Mouse (Mus musculus): ENCODE results near the gene Rtp3. TPM values are rescaled to one million over a fixed set of nuclear protein-coding genes. Genes with fewer than 3 reads are reported as not detected.

The Rtp3 gene
- polyA plus RNA-seq, 1 experiment from 2014 or later: not detected

DNA sequence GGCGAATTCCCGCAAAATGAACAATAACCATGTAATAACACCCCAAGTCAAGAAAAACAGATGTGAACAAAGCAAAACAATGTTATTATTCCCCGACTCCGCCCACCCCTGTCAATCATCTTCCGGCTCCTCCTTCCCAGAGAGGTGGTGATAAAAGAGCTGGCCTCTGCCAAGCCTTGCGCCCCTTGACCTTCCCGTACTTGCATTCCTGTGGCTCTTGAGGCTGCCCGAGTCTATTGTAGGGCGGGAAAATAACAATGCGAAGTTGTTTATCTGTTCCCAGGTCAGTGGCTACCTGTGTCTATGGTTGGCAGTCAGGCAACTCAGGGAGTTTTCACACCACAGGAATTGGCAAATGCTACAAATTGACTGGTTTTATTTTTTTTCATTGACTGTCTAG lies 9.5 kb upstream of the Rtp3 start:
- 67% methylated on average over 10 of the region's 10 CpGs for WGBS
- no peak for ATAC-seq (ENCODE audit: insufficient number of reproducible peaks, low FRiP score, low TSS enrichment, low read depth)

DNA sequence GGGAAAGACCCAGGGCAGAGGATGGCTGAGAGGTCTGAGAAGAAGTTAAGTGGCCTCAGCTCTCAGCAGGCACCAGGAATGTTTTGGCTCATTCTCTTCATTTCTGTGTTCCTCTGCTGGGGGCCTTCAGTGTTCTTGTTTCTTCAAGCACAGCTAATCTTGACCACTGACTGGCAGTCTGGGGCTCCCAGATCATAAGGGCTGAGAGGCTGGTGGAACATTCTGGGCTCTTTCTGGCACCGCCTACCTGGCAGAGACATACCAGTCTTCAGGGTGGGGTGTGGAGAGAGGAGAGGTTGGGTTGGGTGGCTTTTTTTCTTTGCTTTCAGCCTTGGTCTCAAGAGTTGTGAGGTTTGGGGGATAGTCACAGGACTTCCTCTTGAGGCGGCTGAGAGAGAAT lies 8.7 kb upstream of the Rtp3 start:
- no peak overlapping the region for H3K27ac ChIP-seq (replicated peaks)
- H3K4me2 ChIP-seq (replicated peaks): no peak overlapping the region
- H3K9ac ChIP-seq: no peak overlapping the region
- ATAC-seq (ENCODE audit: insufficient number of reproducible peaks, low FRiP score, low TSS enrichment, low read depth): no peak
- no peaks in the 10 kb centered on the region for H3K9me3 ChIP-seq (replicated peaks)
- WGBS: 86% methylated on average over 2 of the region's 2 CpGs
- H3K4me3 ChIP-seq (replicated peaks): no peak overlapping the region
- no peaks in the 10 kb centered on the region for H3K36me3 ChIP-seq
- no peaks in the 10 kb centered on the region for H3K4me1 ChIP-seq
- H3K27me3 ChIP-seq: no peaks in the 10 kb centered on the region

More for the DNA sequence above, 9.5 kb upstream of the Rtp3 start:
- H3K36me3 ChIP-seq: no peaks in the 10 kb centered on the region
- no peak overlapping the region for H3K4me2 ChIP-seq (replicated peaks)
- H3K9ac ChIP-seq: no peak overlapping the region
- H3K27me3 ChIP-seq: no peaks in the 10 kb centered on the region
- H3K9me3 ChIP-seq (replicated peaks): no peaks in the 10 kb centered on the region
- H3K27ac ChIP-seq (replicated peaks): no peak overlapping the region
- H3K4me1 ChIP-seq: no peaks in the 10 kb centered on the region
- H3K4me3 ChIP-seq (replicated peaks): no peak overlapping the region

GRCm38 (mm10) chr9:110997245-110997644 lies 6.9 kb upstream of the Rtp3 start:
- Histone ChIP-seq H3K4me2 (replicated peaks) (no peak overlapping the region), H3K27me3 (no peaks in the 10 kb centered on the region), H3K4me1 (no peaks in the 10 kb centered on the region), H3K9ac (no peak overlapping the region), H3K36me3 (no peaks in the 10 kb centered on the region), H3K9me3 (replicated peaks) (no peaks in the 10 kb centered on the region), H3K27ac (replicated peaks) (no peak overlapping the region), H3K4me3 (replicated peaks) (no peak overlapping the region)
- 6% methylated on average over 5 of the region's 5 CpGs for WGBS
- no peak for ATAC-seq (ENCODE audit: insufficient number of reproducible peaks, low FRiP score, low TSS enrichment, low read depth)

- Histone ChIP-seq H3K4me2 (replicated peaks) (peak overlapping the region; percentile 52), H3K9me3 (replicated peaks) (no peaks in the 10 kb centered on the region), H3K36me3 (no peaks in the 10 kb centered on the region), H3K9ac (no peak overlapping the region), H3K4me3 (replicated peaks) (peak overlapping the region; percentile 45), H3K27me3 (no peaks in the 10 kb centered on the region), H3K27ac (replicated peaks) (no peak overlapping the region), H3K4me1 (no peaks in the 10 kb centered on the region)
- WGBS: 8% methylated on average over 13 of the region's 13 CpGs
- ATAC-seq (ENCODE audit: insufficient number of reproducible peaks, low FRiP score, low TSS enrichment, low read depth): peak; percentile 78
Measured at GRCm38 (mm10) chr9:110994716-110995172, 4.4 kb upstream of the Rtp3 start.

- Histone ChIP-seq H3K4me1 (no peaks in the 10 kb centered on the region), H3K4me2 (replicated peaks) (no peak overlapping the region), H3K9ac (no peak overlapping the region), H3K27me3 (no peaks in the 10 kb centered on the region), H3K36me3 (no peaks in the 10 kb centered on the region), H3K4me3 (replicated peaks) (no peak overlapping the region), H3K27ac (replicated peaks) (no peak overlapping the region), H3K9me3 (replicated peaks) (no peaks in the 10 kb centered on the region)
- no peak for ATAC-seq (ENCODE audit: insufficient number of reproducible peaks, low FRiP score, low TSS enrichment, low read depth)
- 36% methylated on average over 3 of the region's 3 CpGs for WGBS
Measured at GRCm38 (mm10) chr9:110993281-110993709, 2.9 kb upstream of the Rtp3 start.

DNA sequence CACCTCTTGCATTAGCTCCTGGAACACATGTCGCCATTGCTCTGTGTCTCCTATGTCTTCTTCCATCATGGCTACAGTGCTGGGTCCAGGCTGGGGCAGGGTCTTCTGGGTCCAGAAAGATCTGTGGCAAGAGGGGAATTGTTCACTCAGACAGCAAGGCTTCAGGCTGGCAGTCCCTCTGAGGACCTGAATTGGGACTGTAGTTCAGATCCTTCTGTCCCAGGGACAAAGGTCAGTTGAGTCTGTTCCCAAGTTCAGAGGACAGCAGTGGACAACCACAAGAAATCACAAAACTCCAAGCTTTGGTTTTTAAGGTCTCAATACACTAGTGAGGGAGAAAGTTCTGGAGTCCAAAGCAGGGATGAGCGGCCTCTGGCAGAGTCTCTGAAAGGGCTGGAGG lies 840 bp downstream of the Rtp3 start:
- Histone ChIP-seq H3K9me3 (replicated peaks) (no peaks in the 10 kb centered on the region), H3K4me1 (no peaks in the 10 kb centered on the region), H3K27me3 (no peaks in the 10 kb centered on the region), H3K9ac (no peak overlapping the region), H3K4me3 (replicated peaks) (no peak overlapping the region), H3K4me2 (replicated peaks) (no peak overlapping the region), H3K36me3 (no peaks in the 10 kb centered on the region), H3K27ac (replicated peaks) (no peak overlapping the region)
- no peak for ATAC-seq (ENCODE audit: insufficient number of reproducible peaks, low FRiP score, low TSS enrichment, low read depth)
- WGBS: 86% methylated on average over 2 of the region's 2 CpGs

DNA sequence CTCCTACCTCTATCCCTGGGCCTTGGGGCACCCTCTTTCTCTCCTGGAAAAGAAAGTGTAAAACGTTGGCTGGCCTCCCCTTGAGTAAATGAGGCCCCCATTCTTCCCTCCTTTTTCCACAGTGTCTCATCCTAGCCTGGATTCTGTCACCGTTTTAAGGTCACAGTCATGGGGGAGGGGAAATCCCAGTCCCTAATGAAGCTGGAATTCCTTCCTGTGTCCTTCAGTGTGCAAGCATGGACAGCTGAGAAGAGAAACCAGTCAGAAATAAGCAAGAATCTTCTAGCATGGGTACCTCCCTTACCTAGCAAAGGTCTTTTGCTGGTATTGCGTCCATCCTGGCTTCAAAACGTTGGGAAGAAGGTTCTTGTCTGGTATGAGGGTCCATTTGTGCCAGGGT lies 1.2 kb downstream of the Rtp3 start:
- Histone ChIP-seq H3K4me3 (replicated peaks) (no peak overlapping the region), H3K27ac (replicated peaks) (no peak overlapping the region), H3K36me3 (no peaks in the 10 kb centered on the region), H3K4me1 (no peaks in the 10 kb centered on the region), H3K4me2 (replicated peaks) (no peak overlapping the region), H3K27me3 (no peaks in the 10 kb centered on the region), H3K9ac (no peak overlapping the region), H3K9me3 (replicated peaks) (no peaks in the 10 kb centered on the region)
- 57% methylated on average over 4 of the region's 4 CpGs for WGBS
- ATAC-seq (ENCODE audit: insufficient number of reproducible peaks, low FRiP score, low TSS enrichment, low read depth): no peak

DNA sequence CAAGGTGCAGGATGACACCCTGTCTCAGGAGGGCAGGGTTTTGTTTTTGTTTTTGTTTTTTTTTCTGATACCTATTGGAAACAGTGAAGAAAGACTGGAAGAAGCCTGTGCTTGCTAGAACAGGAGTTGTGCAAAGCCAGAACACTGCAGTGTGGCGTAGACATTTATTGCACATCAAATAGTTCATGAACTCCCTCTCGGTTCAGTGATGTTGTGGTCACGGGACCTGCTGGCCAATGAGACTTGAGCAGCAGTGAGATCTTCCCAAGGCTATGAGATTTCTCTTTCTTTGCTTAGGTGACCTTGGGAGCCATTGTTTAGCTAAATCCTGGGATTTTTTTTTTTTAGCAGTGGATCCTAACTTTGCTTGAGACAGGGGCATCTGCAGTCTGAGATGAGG lies 2.3 kb downstream of the Rtp3 start:
- 77% methylated on average over 3 of the region's 3 CpGs for WGBS
- H3K4me2 ChIP-seq (replicated peaks): no peak overlapping the region
- no peak for ATAC-seq (ENCODE audit: insufficient number of reproducible peaks, low FRiP score, low TSS enrichment, low read depth)
- H3K4me1 ChIP-seq: no peaks in the 10 kb centered on the region
- H3K36me3 ChIP-seq: no peaks in the 10 kb centered on the region
- no peak overlapping the region for H3K4me3 ChIP-seq (replicated peaks)
- H3K27me3 ChIP-seq: no peaks in the 10 kb centered on the region
- H3K9me3 ChIP-seq (replicated peaks): no peaks in the 10 kb centered on the region
- no peak overlapping the region for H3K9ac ChIP-seq
- H3K27ac ChIP-seq (replicated peaks): no peak overlapping the region

GRCm38 (mm10) chr9:110987331-110987730 lies 3.1 kb downstream of the Rtp3 start:
- no peak for ATAC-seq (ENCODE audit: insufficient number of reproducible peaks, low FRiP score, low TSS enrichment, low read depth)
- no peaks in the 10 kb centered on the region for H3K9me3 ChIP-seq (replicated peaks)
- 75% methylated on average over 4 of the region's 4 CpGs for WGBS
- no peak overlapping the region for H3K9ac ChIP-seq
- no peak overlapping the region for H3K4me3 ChIP-seq (replicated peaks)
- H3K36me3 ChIP-seq: no peaks in the 10 kb centered on the region
- H3K4me2 ChIP-seq (replicated peaks): no peak overlapping the region
- no peaks in the 10 kb centered on the region for H3K4me1 ChIP-seq
- H3K27me3 ChIP-seq: no peaks in the 10 kb centered on the region
- H3K27ac ChIP-seq (replicated peaks): no peak overlapping the region

DNA sequence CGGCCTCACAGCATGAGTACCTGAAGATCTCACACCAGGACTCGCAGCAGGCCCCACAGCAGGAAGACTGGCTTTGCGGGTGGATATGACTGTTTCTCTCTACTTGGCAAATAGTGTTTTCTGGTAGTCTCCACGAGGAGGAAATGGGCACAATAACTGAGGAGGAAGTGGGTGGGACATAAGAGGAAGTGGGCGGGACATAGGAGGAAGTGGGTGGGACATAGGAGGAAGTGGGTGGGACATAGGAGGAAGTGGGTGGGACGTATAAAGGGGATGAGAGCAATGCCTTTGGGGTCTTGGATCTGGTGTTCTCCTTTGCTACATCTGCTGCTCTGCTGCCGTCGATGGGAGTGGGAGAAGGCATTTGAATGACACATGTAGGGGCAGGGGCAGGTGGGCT lies 4.4 kb downstream of the Rtp3 start:
- Histone ChIP-seq H3K9ac (no peak overlapping the region), H3K4me2 (replicated peaks) (no peak overlapping the region), H3K4me1 (no peaks in the 10 kb centered on the region), H3K9me3 (replicated peaks) (no peaks in the 10 kb centered on the region), H3K4me3 (replicated peaks) (no peak overlapping the region), H3K36me3 (no peaks in the 10 kb centered on the region), H3K27ac (replicated peaks) (no peak overlapping the region), H3K27me3 (no peaks in the 10 kb centered on the region)
- 82% methylated on average over 8 of the region's 8 CpGs for WGBS
- no peak for ATAC-seq (ENCODE audit: insufficient number of reproducible peaks, low FRiP score, low TSS enrichment, low read depth)

DNA sequence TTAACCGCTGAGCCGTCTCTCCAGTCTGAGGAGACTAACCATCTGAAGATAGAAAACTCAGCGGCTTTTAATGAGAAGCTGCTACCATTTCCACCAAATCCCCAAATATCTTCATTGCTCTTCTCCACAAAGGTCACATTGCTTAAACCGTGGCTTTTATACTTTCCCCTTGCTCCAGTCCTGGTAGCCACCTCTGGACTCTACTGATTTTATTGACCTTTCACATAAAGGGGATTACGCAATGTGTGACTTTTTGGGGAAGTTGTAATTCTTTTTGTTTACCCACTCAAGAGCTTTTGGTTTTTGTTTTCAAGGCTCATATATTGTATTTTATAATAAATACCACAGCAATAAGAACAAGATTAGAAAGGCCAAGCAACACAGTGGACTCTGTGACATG lies 4.8 kb downstream of the Rtp3 start:
- Histone ChIP-seq H3K27me3 (no peaks in the 10 kb centered on the region), H3K4me1 (no peaks in the 10 kb centered on the region), H3K9ac (no peak overlapping the region), H3K36me3 (no peaks in the 10 kb centered on the region), H3K9me3 (replicated peaks) (no peaks in the 10 kb centered on the region), H3K4me2 (replicated peaks) (no peak overlapping the region), H3K4me3 (replicated peaks) (no peak overlapping the region), H3K27ac (replicated peaks) (no peak overlapping the region)
- 93% methylated on average over 5 of the region's 5 CpGs for WGBS
- no peak for ATAC-seq (ENCODE audit: insufficient number of reproducible peaks, low FRiP score, low TSS enrichment, low read depth)

DNA sequence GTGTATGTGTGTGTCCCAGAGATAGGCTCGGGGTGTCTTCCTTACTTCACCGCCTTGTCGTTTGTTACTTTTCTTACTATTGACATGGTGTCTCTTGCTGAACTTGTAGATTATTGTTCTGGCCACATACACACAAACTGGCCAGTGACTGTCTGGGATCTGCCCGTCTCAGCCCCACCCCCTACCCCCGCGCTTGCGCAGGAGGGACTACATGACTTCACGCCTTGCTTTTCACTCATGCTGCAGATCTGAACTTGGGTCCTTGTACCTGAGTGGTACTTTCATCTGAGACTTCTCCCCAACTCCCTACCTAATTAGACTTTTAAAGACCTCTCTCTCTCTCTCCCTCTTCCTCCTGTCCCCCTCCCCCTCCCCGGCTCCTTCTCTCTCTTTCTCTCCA lies 6.3 kb downstream of the Rtp3 start:
- H3K4me2 ChIP-seq (replicated peaks): no peak overlapping the region
- H3K9me3 ChIP-seq (replicated peaks): no peaks in the 10 kb centered on the region
- no peak for ATAC-seq (ENCODE audit: insufficient number of reproducible peaks, low FRiP score, low TSS enrichment, low read depth)
- H3K27ac ChIP-seq (replicated peaks): no peak overlapping the region
- no peaks in the 10 kb centered on the region for H3K36me3 ChIP-seq
- 91% methylated on average over 9 of the region's 9 CpGs for WGBS
- no peak overlapping the region for H3K9ac ChIP-seq
- H3K4me1 ChIP-seq: no peaks in the 10 kb centered on the region
- H3K27me3 ChIP-seq: no peaks in the 10 kb centered on the region
- H3K4me3 ChIP-seq (replicated peaks): no peak overlapping the region
